Mouse (Mus musculus) ES-Bruce4 (cell line): ENCODE data around the gene Hdgfl3. TPM values are rescaled to one million over a fixed set of nuclear protein-coding genes. Genes with fewer than 3 reads are reported as not detected.

Source experiments
- H3K27ac ChIP-seq: 2 replicates; pipeline ENCODE4 v1.5.1; 2012; ENCODE audit warnings: low read length, inconsistent platforms; ENCODE audit not compliant: insufficient read depth
- H3K27me3 ChIP-seq: 2 replicates; pipeline ENCODE4 v1.6.1; 2012; ENCODE audit warnings: mild to moderate bottlenecking, low read length, inconsistent platforms; ENCODE audit not compliant: control insufficient read depth, poor library complexity, insufficient read depth, severe bottlenecking
- H3K36me3 ChIP-seq: 2 replicates; pipeline ENCODE4 v1.6.1; 2012; ENCODE audit warnings: inconsistent platforms, mild to moderate bottlenecking, low read length, moderate library complexity; ENCODE audit not compliant: control insufficient read depth, poor library complexity, insufficient read depth, severe bottlenecking
- H3K4me1 ChIP-seq: one replicate; pipeline ENCODE4 v1.8.1; 2011; ENCODE audit warnings: low read length; ENCODE audit not compliant: control insufficient read depth, insufficient read depth
- H3K4me3 ChIP-seq: 2 replicates; pipeline ENCODE4 v1.5.1; 2011; ENCODE audit warnings: low read depth, mild to moderate bottlenecking, low read length
- H3K9ac ChIP-seq: 2 replicates; pipeline ENCODE4 v1.6.1; 2012; ENCODE audit warnings: low read depth, mild to moderate bottlenecking, inconsistent platforms; ENCODE audit not compliant: poor library complexity, severe bottlenecking
- H3K9me3 ChIP-seq: replicated peaks from 2 replicates; pipeline ENCODE4 v1.6.1; 2012; ENCODE audit warnings: mild to moderate bottlenecking, low read length, inconsistent platforms; ENCODE audit not compliant: control insufficient read depth, poor library complexity, insufficient read depth, severe bottlenecking
- CTCF ChIP-seq: IDR thresholded peaks from one replicate; pipeline ENCODE4 v1.8.1; 2011; ENCODE audit warnings: low read depth, low read length
- EP300 ChIP-seq: IDR thresholded peaks from 2 replicates; pipeline ENCODE4 v1.6.1; 2011; ENCODE audit warnings: low read depth, low read length; ENCODE audit not compliant: insufficient read depth
- POLR2A ChIP-seq: IDR thresholded peaks from one replicate; pipeline ENCODE4 v1.8.1; 2011; ENCODE audit warnings: low read length; ENCODE audit not compliant: insufficient read depth
- polyA plus RNA-seq: library from polyadenylated mRNA; stranded (reverse); fragments of >200 nt; gene quantifications from 2 replicates; pipeline ENCODE4 v1.2.4, GENCODE M21; 2011; ENCODE audit warnings: low read depth; ENCODE audit not compliant: missing spikeins, insufficient read depth, insufficient read length

The Hdgfl3 gene
- polyA plus RNA-seq, 1 experiment, result 8.3 TPM

DNA sequence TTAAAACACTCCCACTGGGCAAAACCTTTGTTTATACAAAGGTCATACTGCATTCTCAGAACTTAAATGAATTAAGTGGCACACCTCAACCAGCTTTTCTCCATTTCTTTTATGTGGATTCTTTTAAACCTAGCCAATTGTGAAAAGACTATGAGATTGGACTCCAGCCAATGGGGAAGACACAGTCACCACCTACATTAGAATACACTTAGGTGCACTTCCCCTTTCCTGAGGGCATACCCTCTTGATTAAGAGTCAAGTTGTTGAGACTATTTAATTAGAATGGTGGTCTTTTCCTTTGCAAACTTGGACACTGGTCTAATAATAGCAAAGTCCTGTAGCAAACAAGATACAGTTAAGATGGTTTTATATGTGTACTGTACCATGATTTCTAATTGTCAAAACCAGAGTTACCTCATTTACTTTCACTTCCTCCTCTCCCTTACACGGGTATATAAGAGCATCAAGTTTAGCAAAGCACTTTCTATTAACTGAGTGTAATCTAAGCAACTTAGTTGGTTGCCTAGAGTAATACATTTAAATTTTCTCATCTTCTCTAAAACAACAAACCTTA, 12.8 kb downstream of the Hdgfl3 start:
- Histone ChIP-seq H3K9me3 (no peaks in the 10 kb centered on the region), H3K4me1 (no peaks in the 10 kb centered on the region)

DNA sequence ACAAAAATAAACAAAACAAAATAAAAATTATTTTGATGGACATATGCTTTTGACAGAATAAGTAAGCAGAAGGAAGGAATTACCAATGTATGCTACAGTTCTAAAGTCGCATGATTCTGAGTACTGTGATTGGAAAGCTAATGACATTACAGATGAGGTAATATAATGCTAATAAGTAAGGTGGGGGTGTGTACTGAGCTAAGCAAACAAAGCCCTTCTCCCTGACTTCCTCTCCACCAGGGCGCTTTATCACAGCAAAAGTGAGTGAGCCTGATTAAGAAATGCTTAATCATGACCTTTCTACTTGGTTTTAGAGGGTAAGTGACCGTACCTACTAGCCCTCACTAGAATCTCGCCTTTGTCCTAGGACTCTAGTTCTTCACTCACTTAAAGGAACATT, 14.0 kb downstream of the Hdgfl3 start:
- Histone ChIP-seq H3K27me3 (no peaks in the 10 kb centered on the region), H3K4me3 (no peak overlapping the region), H3K9ac (no peak overlapping the region), H3K9me3 (no peaks in the 10 kb centered on the region), H3K4me1 (no peaks in the 10 kb centered on the region), H3K27ac (no peak overlapping the region), H3K36me3 (no peaks in the 10 kb centered on the region)
- TF ChIP-seq POLR2A (no peak), CTCF (no peak), EP300 (no peak)

More for the DNA sequence above, 12.8 kb downstream of the Hdgfl3 start:
- TF ChIP-seq CTCF (no peak), EP300 (no peak), POLR2A (no peak)
- H3K27ac ChIP-seq, result no peak overlapping the region
- H3K4me3 ChIP-seq, result no peak overlapping the region
- no peaks in the 10 kb centered on the region for H3K36me3 ChIP-seq
- H3K27me3 ChIP-seq, result no peaks in the 10 kb centered on the region
- no peak overlapping the region for H3K9ac ChIP-seq

DNA sequence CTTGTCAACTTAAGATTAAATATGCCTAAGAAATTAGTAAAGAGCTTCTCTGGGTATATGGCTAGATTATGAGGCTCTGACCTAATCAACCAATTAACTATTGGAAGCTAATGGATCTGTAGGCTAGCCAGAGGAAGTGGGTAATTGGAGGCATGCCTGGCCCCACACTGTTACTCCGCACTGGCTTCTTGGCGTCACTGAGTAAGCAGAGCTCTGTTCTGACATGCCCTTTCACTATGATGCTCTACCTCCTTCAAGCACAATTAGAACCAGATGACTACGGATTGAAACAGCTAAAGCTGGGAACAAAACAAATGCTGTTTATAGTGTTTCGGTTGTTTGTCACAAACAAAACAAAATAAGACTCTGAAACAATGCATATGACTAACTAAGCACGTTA, 16.0 kb downstream of the Hdgfl3 start:
- no peaks in the 10 kb centered on the region for H3K36me3 ChIP-seq
- H3K9me3 ChIP-seq, result no peaks in the 10 kb centered on the region
- no peaks in the 10 kb centered on the region for H3K27me3 ChIP-seq
- H3K27ac ChIP-seq, result no peak overlapping the region
- no peak for TF ChIP-seq EP300
- no peak for TF ChIP-seq CTCF
- no peak for TF ChIP-seq POLR2A
- no peak overlapping the region for H3K9ac ChIP-seq
- no peaks in the 10 kb centered on the region for H3K4me1 ChIP-seq
- no peak overlapping the region for H3K4me3 ChIP-seq

DNA sequence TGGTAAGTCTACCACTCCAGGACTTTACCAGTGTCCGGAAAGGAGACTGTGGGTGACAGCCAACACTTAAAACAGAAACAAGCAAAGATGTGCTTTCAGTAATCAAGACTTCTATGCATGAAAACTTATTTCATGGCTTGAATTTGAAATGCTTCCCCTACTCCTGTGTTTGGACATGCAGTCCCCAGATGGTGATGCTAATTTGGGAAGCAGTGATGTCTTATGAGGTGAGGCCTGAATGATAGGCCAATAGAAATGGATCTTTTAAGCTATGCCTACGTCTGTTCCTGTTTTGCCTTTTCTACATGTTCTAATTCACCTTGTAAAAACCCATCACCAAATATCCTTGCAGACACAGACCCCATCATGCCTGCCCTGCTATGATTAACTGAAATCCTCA, 29.3 kb downstream of the Hdgfl3 start:
- Histone ChIP-seq H3K27ac (no peak overlapping the region), H3K9me3 (no peaks in the 10 kb centered on the region), H3K36me3 (no peaks in the 10 kb centered on the region), H3K9ac (no peak overlapping the region), H3K27me3 (no peaks in the 10 kb centered on the region), H3K4me1 (no peaks in the 10 kb centered on the region), H3K4me3 (no peak overlapping the region)
- TF ChIP-seq EP300 (no peak), CTCF (no peak), POLR2A (no peak)

DNA sequence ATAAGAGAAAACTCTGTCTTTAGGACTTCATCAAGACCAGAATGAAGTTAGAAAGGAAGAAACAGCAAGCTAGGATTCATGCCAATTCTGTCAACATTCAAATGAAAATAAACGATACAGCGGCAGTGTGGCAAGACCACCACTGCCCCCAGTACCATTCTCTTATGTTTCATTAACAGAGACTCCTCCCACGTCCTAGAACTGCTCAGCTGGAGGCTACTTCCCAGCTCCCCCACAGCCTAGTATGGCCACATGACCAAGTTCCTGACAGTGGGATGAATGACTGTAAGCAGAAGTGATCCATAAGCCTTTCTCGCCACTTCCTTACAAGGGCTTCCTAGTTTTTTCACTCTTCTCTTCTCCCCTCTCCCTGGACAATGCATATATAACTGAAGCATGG, 30.2 kb downstream of the Hdgfl3 start:
- TF ChIP-seq EP300, result no peak
- TF ChIP-seq POLR2A, result no peak
- TF ChIP-seq CTCF, result no peak
- no peak overlapping the region for H3K4me3 ChIP-seq
- H3K9ac ChIP-seq, result no peak overlapping the region
- no peaks in the 10 kb centered on the region for H3K9me3 ChIP-seq
- H3K36me3 ChIP-seq, result no peaks in the 10 kb centered on the region
- H3K27me3 ChIP-seq, result no peaks in the 10 kb centered on the region
- no peak overlapping the region for H3K27ac ChIP-seq
- no peaks in the 10 kb centered on the region for H3K4me1 ChIP-seq

DNA sequence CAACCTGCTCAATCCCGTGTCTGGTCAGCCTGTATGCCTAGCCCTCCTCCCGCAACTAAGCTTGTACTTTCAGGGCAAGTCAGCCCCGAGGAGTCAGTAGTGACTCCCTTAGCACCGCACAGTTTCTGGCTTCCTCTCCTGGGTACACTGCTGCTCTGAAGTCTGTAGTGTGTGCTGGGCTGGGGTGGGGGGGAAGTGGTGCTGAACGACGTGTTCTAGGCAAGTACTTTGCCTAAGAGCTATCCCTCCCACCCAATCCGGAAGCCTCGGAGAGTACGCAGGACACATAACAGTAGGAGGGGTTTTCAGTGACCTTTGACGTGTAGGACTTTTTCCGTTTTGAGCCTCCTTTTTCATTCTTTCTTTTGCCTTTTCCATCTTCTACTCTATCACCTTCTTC, 34.9 kb downstream of the Hdgfl3 start:
- H3K4me3 ChIP-seq, result peak overlapping the region; percentile 24
- H3K27me3 ChIP-seq, result no peaks in the 10 kb centered on the region
- H3K27ac ChIP-seq, result no peak overlapping the region
- TF ChIP-seq CTCF (no peak), EP300 (no peak), POLR2A (no peak)
- no peaks in the 10 kb centered on the region for H3K9me3 ChIP-seq
- H3K4me1 ChIP-seq, result no peaks in the 10 kb centered on the region
- no peaks in the 10 kb centered on the region for H3K36me3 ChIP-seq
- H3K9ac ChIP-seq, result 0 out of 2 replicates have a peak overlapping the region, but pooled peaks have one; percentile 7
